Mouse (Mus musculus) forebrain, embryonic 11.5 days (tissue): ENCODE data around the gene C2cd4c. TPM values are rescaled to one million over a fixed set of nuclear protein-coding genes. Genes with fewer than 3 reads are reported as not detected.

ENCODE experiments used
- ATAC-seq: fragments of 200-750 bp; cut with Nextera tagmentation; replicated peaks from 2 replicates; pipeline ENCODE4 v1.8.0; 2017; ENCODE audit warnings: moderate TSS enrichment; ENCODE audit not compliant: low FRiP score
- DNase-seq: peaks from one replicate; pipeline ENCODE4 v3.0.0-alpha.2; 2017; ENCODE audit warnings: low spot score
- H3K27ac ChIP-seq: fragments of 300-500 bp; sonication (generic); 2 replicates; pipeline ENCODE4 v1.5.1; 2014; ENCODE audit warnings: low read depth, low read length
- H3K27me3 ChIP-seq: fragments of 300-500 bp; sonication (generic); 2 replicates; pipeline ENCODE4 v1.6.1; 2014; ENCODE audit warnings: mild to moderate bottlenecking, low read length, mixed read lengths; ENCODE audit not compliant: control insufficient read depth, insufficient read depth
- H3K36me3 ChIP-seq: fragments of 300-500 bp; sonication (generic); 2 replicates; pipeline ENCODE4 v1.6.1; 2014; ENCODE audit warnings: mild to moderate bottlenecking, low read length, moderate library complexity, mixed read lengths; ENCODE audit not compliant: control insufficient read depth, insufficient read depth
- H3K4me1 ChIP-seq: fragments of 300-500 bp; sonication (generic); replicated peaks from 2 replicates; pipeline ENCODE4 v1.6.1; 2014; ENCODE audit warnings: low read length, mixed read lengths; ENCODE audit not compliant: control insufficient read depth, insufficient read depth
- H3K4me2 ChIP-seq: fragments of 300-500 bp; sonication (generic); 2 replicates; pipeline ENCODE4 v1.6.1; 2014; ENCODE audit warnings: low read depth, mild to moderate bottlenecking, low read length, moderate library complexity, mixed read lengths; ENCODE audit not compliant: severe bottlenecking
- H3K4me3 ChIP-seq: fragments of 300-500 bp; sonication (generic); 2 replicates; pipeline ENCODE4 v1.5.1; 2014; ENCODE audit warnings: low read depth, low read length
- H3K9ac ChIP-seq: fragments of 300-500 bp; sonication (generic); 2 replicates; pipeline ENCODE4 v1.6.1; 2014; ENCODE audit warnings: low read length
- H3K9me3 ChIP-seq: fragments of 300-500 bp; sonication (generic); 2 replicates; pipeline ENCODE4 v1.6.1; 2016; ENCODE audit warnings: low read length, mixed read lengths; ENCODE audit not compliant: control insufficient read depth
- WGBS: fragments of 180-500 bp; shearing (Covaris S2); extraction: QIAGEN DNeasy Blood & Tissue Kit; methylation state at CpG from one replicate; pipeline ENCODE4 v1.1.7; 2014; 5-methylcytosine and 5-hydroxymethylcytosine counted together
- polyA plus RNA-seq: library from polyadenylated mRNA; unstranded; fragments of >200 nt; fragmentation: Nextera tagmentation; extraction: Ambion mirVana; gene quantifications from 2 replicates; pipeline ENCODE4 v1.2.1, GENCODE M21; 2014

Gene C2cd4c
- polyA plus RNA-seq, 1 experiment from 2014 or later = 0.04 TPM

DNA sequence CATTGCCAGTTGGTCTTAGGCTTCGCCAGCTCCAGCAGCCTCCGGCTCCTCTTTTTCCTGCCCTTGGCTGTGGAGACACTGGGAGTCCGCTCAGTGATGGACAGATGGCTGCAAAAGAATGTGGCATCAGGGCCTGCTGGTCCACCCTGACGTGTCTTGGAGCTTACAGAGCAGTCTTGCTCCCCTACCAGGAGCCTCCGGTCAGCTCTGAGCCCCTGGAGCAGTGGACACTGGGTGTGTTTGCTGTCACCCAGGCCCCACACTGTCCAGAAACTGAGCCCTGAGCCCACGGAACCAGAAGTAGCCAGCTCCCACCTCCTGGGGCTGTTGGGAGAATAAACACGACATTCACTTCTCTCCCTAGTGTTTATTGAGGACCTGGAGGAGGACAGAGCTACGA, 27.6 kb downstream of the C2cd4c start:
- Histone ChIP-seq H3K36me3 (no peaks in the 10 kb centered on the region), H3K9ac (no peak overlapping the region), H3K4me3 (no peak overlapping the region), H3K27me3 (no peaks in the 10 kb centered on the region), H3K27ac (no peak overlapping the region), H3K4me1 (no peaks in the 10 kb centered on the region), H3K4me2 (no peak overlapping the region), H3K9me3 (no peaks in the 10 kb centered on the region)
- no peak for ATAC-seq
- DNase-seq = peak; percentile 34
- WGBS = 84% methylated on average over 8 of the region's 8 CpGs

DNA sequence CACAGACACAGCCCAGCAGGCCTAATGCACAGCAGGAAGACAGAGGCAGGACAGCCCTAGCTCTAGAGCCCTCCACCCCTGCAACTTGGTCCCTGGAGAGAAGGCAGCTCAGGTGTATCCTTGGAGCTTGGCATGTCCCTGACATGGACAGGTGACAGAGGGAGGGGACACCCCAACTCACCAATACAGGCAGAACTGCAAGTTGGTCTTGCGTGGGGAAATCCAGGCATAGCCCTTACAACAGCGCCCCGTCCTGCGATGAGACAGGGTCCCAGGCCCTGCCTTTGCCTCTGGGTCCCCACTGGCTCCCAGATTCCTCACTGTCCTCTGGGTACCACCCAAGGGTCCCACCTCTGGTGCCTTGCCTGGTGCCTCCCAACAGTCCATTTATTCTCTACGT, 28.1 kb downstream of the C2cd4c start:
- H3K27ac ChIP-seq = no peak overlapping the region
- no peak overlapping the region for H3K4me2 ChIP-seq
- no peaks in the 10 kb centered on the region for H3K9me3 ChIP-seq
- WGBS = 95% methylated on average over 5 of the region's 5 CpGs
- ATAC-seq = no peak
- no peak overlapping the region for H3K4me3 ChIP-seq
- no peaks in the 10 kb centered on the region for H3K36me3 ChIP-seq
- no peaks in the 10 kb centered on the region for H3K4me1 ChIP-seq
- H3K27me3 ChIP-seq = no peaks in the 10 kb centered on the region
- H3K9ac ChIP-seq = no peak overlapping the region
- peak; percentile 43 for DNase-seq

DNA sequence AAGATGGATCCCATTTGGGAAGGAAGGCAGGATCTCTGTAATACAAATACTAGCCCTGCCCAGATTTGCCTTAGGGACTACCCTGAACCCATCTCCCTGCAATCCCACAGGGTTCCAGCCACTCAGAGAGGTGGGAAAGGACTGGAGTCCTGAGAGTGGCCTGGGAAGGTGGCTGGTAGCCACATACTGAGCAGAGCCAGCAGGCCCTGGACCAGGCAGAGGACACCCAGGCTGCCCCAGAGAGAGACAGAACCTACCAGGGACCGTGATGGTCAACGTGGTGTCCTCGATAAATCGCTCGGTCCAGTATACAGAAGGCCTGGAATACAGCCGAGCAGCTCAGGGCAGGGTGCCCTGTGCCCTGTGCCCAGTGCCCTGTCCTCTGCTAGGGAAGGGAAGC, 28.7 kb downstream of the C2cd4c start:
- Histone ChIP-seq H3K9ac (no peak overlapping the region), H3K4me1 (no peaks in the 10 kb centered on the region), H3K27me3 (peaks cover 1% of the 10 kb centered on the region; the same call in 1 of the 2 replicates), H3K36me3 (no peaks in the 10 kb centered on the region), H3K4me3 (no peak overlapping the region), H3K9me3 (no peaks in the 10 kb centered on the region), H3K27ac (no peak overlapping the region), H3K4me2 (no peak overlapping the region)
- ATAC-seq (no peak), DNase-seq (no peak)
- 87% methylated on average over 6 of the region's 6 CpGs for WGBS

DNA sequence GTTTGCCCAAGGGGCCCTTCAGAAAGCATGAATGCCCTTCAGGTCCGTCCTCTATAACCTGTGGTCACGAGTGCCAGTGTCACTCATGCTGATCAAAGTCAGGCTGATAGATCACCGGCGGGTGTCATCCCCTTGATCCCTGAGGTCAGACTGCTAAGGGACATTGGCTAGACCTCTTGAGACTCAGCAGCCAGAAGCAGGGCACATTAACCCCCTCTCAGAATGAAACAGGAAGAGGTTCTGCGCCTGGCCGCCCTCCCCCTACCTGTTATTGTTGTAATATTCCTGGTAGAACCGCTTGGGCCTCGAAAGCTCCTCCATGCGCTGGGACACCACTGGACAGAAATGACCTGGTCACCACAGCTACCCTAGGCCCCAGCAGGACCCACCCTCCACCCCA, 29.4 kb downstream of the C2cd4c start:
- H3K4me1 ChIP-seq = no peaks in the 10 kb centered on the region
- 84% methylated on average over 9 of the region's 9 CpGs for whole genome bisulfite sequencing
- H3K27me3 ChIP-seq = peaks cover 2% of the 10 kb centered on the region; the same call in 1 of the 2 replicates
- H3K4me2 ChIP-seq = no peak overlapping the region
- ATAC-seq = no peak
- no peaks in the 10 kb centered on the region for H3K36me3 ChIP-seq
- H3K4me3 ChIP-seq = no peak overlapping the region
- DNase-seq = peak; percentile 40
- no peaks in the 10 kb centered on the region for H3K9me3 ChIP-seq
- H3K9ac ChIP-seq = no peak overlapping the region
- no peak overlapping the region for H3K27ac ChIP-seq

DNA sequence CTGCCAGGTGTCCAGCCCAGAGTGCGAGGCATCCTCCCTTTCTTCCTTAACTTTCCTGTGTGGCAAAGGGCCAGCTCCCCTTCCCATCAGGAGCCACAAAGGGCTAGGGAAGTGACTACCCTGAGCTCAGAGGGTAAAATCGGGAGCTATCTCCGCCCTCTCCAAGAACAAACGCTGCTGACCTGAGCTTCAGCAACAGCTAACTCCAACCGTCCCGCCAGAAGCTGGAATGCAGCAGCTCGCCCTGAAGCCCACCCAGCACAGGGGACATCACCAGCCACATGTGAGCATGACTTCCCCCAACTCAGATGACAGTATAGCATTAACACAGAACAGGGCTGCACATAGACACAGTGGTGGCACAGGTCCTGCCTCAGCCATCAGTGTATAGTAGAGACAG, 29.8 kb downstream of the C2cd4c start:
- 72% methylated on average over 7 of the region's 7 CpGs for WGBS
- Histone ChIP-seq H3K4me3 (no peak overlapping the region), H3K27ac (no peak overlapping the region), H3K36me3 (no peaks in the 10 kb centered on the region), H3K9me3 (no peaks in the 10 kb centered on the region), H3K9ac (no peak overlapping the region), H3K4me2 (no peak overlapping the region), H3K27me3 (peaks cover 2% of the 10 kb centered on the region; the same call in 1 of the 2 replicates), H3K4me1 (no peaks in the 10 kb centered on the region)
- DNase-seq = peak; percentile 46
- no peak for ATAC-seq

DNA sequence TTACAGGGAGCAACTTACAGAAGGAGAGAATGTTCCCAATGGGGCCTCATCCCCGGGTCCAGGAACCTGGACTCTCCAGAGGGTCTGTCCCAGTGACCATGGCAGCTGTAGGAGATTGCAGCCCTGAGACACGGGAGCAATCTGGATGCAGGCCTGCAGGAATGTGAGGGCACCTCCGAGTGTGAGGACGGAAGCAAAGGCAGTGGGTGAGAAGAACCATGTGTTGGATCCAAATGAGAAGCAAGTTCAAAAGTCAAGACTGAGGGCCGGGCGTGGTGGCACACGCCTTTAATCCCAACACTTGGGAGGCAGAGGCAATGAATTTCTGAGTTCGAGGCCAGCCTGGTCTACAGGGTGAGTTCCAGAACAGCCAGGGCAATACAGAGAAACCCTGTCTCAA, 32.3 kb downstream of the C2cd4c start:
- 87% methylated on average over 8 of the region's 8 CpGs for WGBS

DNA sequence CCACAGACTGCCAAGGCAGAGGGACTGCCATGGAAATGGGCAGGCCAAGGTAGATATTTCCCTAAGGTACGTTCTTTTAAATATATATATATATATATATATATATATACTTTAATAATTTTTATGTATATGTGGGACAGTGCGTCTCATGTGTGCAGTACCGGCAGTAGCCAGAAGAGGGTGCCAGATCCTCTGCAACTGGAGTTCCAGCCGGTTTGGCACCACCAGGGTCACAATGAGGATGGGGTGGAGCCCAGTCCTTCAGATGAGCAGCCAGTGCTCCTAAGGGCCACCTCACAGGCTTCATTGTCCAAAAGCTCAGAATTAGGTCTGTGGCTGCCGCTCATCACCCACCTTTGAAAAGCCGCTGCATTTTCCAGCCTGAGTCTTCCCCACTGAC, 33.0 kb downstream of the C2cd4c start:
- DNase-seq = peak; percentile 82
- no peak for ATAC-seq
- H3K27ac ChIP-seq = no peak overlapping the region
- no peaks in the 10 kb centered on the region for H3K4me1 ChIP-seq
- H3K4me3 ChIP-seq = no peak overlapping the region
- H3K4me2 ChIP-seq = no peak overlapping the region
- H3K9ac ChIP-seq = no peak overlapping the region
- H3K36me3 ChIP-seq = no peaks in the 10 kb centered on the region
- H3K27me3 ChIP-seq = peaks cover 2% of the 10 kb centered on the region; the same call in 1 of the 2 replicates
- H3K9me3 ChIP-seq = no peaks in the 10 kb centered on the region
- 38% methylated on average over 6 of the region's 6 CpGs for WGBS

More for the DNA sequence above, 32.3 kb downstream of the C2cd4c start:
- ATAC-seq = no peak
- no peaks in the 10 kb centered on the region for H3K4me1 ChIP-seq
- no peak overlapping the region for H3K9ac ChIP-seq
- no peak overlapping the region for H3K4me2 ChIP-seq
- H3K27ac ChIP-seq = no peak overlapping the region
- H3K9me3 ChIP-seq = no peaks in the 10 kb centered on the region
- no peaks in the 10 kb centered on the region for H3K36me3 ChIP-seq
- peaks cover 2% of the 10 kb centered on the region; the same call in 1 of the 2 replicates for H3K27me3 ChIP-seq
- H3K4me3 ChIP-seq = no peak overlapping the region
- DNase-seq = peak; percentile 41

DNA sequence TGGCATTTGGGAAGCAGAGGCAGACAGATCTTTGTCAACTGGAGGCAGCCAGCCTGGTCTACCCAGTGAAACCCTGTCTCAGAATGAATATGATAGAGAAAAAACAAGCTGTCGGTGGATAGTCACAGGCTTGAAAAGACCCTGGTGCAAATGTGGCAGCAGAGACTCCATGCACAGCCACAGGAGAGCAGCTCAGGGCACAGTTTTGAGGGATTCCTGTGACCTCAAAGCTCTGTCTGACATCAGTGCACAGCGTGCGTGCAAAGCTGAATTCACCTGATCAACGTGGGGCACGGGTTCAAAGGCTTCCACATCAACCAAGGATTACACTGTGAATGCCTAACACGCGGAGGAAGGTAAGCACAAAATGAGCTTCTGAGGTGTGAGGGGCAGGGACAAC, 33.5 kb downstream of the C2cd4c start:
- Histone ChIP-seq H3K9me3 (no peaks in the 10 kb centered on the region), H3K4me3 (no peak overlapping the region), H3K27me3 (peaks cover 2% of the 10 kb centered on the region; the same call in 1 of the 2 replicates), H3K4me2 (no peak overlapping the region), H3K9ac (no peak overlapping the region), H3K4me1 (no peaks in the 10 kb centered on the region), H3K27ac (no peak overlapping the region), H3K36me3 (no peaks in the 10 kb centered on the region)
- no peak for ATAC-seq
- DNase-seq = peak; percentile 37
- WGBS = 69% methylated on average over 7 of the region's 7 CpGs

DNA sequence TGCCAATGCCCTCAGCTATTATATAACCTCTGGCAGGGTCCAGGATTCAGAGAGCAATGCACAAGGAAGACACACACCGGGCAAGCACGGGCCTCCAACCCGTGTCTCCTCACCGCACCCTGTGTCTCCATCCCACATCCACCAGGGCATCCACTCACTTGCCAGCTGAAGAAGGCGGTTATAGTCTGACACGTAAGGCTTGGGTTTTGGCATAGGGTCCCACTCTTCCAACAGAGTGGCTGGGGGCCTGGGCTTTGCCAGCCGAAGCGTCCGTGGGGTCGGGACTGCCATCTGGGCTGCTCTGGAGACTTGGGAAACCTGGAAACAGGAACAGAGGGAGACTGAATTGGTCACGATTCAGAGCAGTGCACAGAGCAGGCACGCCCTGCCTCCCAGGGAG, 34.0 kb downstream of the C2cd4c start:
- Histone ChIP-seq H3K4me3 (no peak overlapping the region), H3K36me3 (no peaks in the 10 kb centered on the region), H3K9ac (no peak overlapping the region), H3K27ac (no peak overlapping the region), H3K9me3 (no peaks in the 10 kb centered on the region), H3K4me1 (no peaks in the 10 kb centered on the region), H3K27me3 (peaks cover 2% of the 10 kb centered on the region; the same call in 1 of the 2 replicates), H3K4me2 (no peak overlapping the region)
- DNase-seq = peak; percentile 45
- ATAC-seq = no peak
- 81% methylated on average over 12 of the region's 12 CpGs for WGBS
